Mouse (Mus musculus) embryo, embryonic 10 days (tissue): ENCODE results near the gene Spag16.

Source experiments
- DNase-seq: peaks from one replicate; pipeline ENCODE4 v3.0.0-alpha.2; 2015; ENCODE audit warnings: low spot score

The Spag16 gene

GRCm38 (mm10) chr1:70479864-70480263 is 653.1 kb downstream of the Spag16 start:
- no peak for DNase-seq

DNA sequence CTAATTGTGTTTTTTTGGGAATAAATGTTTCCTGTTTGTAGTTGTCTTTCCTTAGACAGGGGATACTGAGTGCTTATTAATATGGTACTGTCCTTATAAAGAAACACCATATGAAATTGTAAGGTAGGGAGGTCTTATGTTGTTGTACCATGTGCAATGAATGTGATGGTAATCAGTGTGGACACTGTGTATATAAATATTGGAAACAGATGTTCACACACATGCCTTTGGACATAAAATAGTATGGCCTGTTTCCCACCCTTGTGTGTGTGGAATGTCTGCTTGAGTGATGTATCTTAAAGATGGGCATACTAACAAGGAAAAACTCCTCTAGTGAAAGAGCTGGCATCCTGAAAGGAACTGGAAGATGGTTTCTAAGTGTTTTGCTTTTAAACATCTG is 692.1 kb downstream of the Spag16 start:
- no peak for DNase-seq

DNA sequence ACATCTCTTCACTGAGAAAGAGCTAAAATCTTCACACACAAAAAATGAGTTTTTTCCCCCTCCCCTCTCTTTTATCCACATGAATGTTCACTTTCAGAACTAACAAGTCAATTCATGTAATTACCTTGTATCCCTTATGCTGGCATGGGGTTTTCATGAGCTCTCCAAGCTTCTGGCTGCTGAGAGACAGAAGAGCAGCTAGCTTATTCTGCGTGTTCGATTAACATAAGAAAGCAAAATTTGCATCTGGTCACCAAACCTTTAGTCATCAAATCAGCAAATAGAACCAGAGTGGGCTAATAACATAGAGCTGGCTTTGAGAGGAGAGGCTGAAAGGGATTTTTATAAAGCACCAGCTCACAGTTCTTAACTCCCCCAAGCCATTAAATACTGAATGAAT is 700.4 kb downstream of the Spag16 start:
- DNase-seq = no peak

DNA sequence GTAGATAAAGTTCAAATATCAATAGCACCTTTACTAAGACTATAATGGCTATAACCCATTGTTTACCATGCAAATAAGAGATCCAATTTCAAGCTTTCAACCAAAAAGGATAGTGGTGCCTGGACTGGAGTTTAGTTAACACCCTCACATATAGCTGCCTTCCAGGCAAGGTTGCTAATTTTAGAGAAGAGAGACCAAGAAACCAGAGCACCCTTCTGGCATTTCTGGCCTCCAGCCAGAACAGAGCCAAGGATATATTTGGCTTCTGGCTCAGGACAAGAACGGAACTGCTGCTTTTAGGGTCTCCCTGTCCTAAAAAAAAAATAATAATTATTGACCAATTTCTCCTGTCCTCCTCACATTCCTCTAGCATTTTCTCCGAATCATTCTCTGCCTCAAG is 703.0 kb downstream of the Spag16 start:
- DNase-seq = no peak

- DNase-seq = no peak
Measured at GRCm38 (mm10) chr1:70551839-70552238, 725.1 kb downstream of the Spag16 start.

GRCm38 (mm10) chr1:70621805-70622204 is 795.0 kb downstream of the Spag16 start:
- DNase-seq = no peak

DNA sequence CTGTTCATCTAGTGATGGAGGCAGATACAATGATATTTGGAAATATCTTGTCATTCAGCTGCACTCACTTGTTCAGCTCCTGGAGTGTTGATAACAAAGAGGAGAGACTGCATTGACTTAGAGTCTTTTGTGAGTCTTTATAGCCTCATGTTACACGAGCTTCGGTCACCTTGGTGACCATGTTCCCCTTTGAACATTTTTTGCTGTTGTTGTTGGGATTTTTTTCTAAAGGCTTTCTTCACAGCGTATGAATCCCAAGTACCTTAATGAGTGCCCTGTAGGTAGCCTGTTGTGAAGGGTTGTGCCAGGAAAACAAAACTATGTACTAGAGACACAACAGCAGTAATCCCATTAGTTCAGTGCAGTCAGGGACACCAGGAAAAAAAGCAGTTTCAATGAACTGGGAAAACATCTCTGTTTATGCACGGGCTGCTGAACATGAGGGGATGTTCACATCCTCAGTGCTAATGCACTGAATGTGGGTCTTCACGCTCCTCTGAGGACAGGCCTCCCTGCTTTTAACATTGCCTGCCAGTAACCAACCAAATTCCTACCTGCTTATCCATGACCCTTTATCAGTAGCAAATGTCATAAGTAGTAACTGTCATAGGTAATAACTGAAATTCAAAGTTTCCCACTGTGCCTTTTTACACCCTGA is 798.2 kb downstream of the Spag16 start:
- DNase-seq = peak; percentile 40

DNA sequence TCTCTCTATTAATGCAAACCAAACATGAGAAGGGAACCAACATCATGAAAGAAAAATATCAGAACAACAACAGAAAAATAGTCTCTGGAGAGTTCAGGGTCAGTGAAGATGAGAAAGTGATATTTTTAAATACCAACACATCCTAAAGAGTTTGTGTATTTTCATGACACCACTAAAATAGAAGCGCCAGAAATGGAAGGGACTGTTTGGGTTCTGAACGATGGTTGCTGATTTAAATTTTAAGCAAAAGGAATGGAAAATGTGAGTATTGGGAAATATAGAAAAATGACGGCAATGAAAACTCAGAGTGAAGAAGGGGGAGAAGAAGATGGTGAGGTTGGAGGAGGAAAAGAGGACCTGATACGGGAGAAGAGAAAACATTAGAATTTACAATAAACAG is 825.9 kb downstream of the Spag16 start:
- no peak for DNase-seq

DNA sequence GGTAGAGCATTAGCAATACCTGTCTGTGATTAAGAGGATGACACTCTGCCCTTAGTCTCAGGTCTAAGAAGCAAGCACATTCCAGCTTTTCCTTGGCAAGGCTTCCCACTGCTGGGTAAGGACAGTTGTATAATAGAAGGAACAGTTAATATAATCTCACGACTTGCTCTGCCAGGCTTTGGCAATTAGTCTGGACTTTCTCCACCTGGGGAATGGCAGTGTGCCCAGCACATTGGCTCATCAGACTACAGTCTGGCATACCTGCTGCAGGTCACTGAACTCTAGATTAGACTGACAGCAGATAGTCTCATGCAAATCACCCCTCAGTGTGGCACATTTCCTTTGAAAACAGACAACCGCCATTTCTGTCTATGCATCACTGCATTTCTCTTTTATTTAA is 865.8 kb downstream of the Spag16 start:
- DNase-seq = no peak

DNA sequence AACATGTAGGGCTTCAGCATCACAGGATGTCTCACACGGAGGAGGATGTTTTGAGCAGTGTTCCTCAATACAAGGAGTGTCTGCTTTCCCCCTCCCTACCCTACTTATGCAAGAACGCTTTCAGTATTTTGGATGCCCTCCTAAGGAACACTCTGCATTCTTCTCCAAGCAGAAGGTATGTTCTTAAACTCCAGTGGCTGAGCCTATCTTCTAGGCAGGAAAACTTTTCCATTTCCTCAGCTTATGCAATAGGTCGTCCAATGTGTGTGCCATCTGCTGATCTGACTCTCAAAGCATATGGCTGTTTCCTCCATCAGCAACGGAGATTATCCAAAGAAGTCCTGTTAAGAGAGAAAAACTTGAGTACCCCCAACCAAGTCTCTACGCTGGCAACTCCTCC is 873.5 kb downstream of the Spag16 start:
- DNase-seq = no peak

GRCm38 (mm10) chr1:70703934-70704333 is 877.2 kb downstream of the Spag16 start:
- DNase-seq = no peak

GRCm38 (mm10) chr1:70705821-70706220 is 879.1 kb downstream of the Spag16 start:
- DNase-seq = no peak

- DNase-seq = no peak
Measured at GRCm38 (mm10) chr1:70725045-70725444, 898.3 kb downstream of the Spag16 start.

DNA sequence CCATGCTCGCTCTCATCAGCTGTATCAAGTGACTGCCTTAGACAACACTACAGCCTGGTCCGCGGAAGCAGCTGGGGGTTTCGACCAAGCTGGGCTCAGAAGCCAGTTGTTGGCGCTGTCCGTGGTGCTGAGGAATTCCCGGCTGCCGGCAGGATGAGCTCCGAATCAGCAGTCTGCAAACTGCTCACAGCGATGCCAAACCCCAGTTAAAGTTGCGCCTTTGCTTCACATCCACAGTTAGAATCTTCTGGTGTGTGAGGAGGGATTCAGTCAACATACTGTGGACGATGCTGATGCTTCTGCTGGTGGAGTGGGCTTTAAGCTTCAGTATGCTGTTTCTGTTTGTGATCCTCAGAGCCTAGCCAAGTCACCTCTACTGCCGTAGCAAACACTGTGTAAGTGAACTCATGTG is 898.9 kb downstream of the Spag16 start, which contains the start of gene Vwc2l:
TSS of gene Vwc2l (plus strand) at position 61 of the 412 bp plus-strand sequence.
- peak; percentile 93 for DNase-seq
